Mouse (Mus musculus): Measurements from ENCODE around the gene Crlf2.

- TF ChIP-seq CTCF (IDR thresholded peaks at IDR 0.05; ENCODE audit: borderline replicate concordance, insufficient read depth, low read length) (peak; percentile 32; the same call in 1 of the 2 replicates), POLR2A (IDR thresholded peaks at IDR 0.05; ENCODE audit: low read depth, low read length) (no peak)
These were observed 42.3 kb upstream of the Crlf2 start for GRCm38 (mm10) chr5:109601080-109601479.

Measured in embryonic fibroblast, embryonic 13.5 days (primary cell).